Mouse (Mus musculus) liver (tissue): ENCODE measurements around the gene Nkapd1.
"Not testable (repeated sequence)": the region's sequence is repeated elsewhere in the genome, so short reads cannot be mapped to it uniquely, and the experiment has no call there.

Source experiments
- DNase-seq: peaks from one replicate; pipeline ENCODE4 v3.0.0-alpha.2; 2020; ENCODE audit warnings: mixed read lengths

Gene Nkapd1

GRCm38 (mm10) chr9:50616766-50617603 lies at the start of gene Nkapd1, which contains the start of gene Pih1d2:
Gene Nkapd1 (minus strand): TSS chr9:50617464.
Gene Pih1d2 (plus strand): TSS chr9:50617321.
- peak; percentile 87 for DNase-seq

GRCm38 (mm10) chr9:50666442-50666841 lies 49.2 kb upstream of the Nkapd1 start:
- DNase-seq = no peak

GRCm38 (mm10) chr9:50664826-50665225 lies 47.6 kb upstream of the Nkapd1 start:
- DNase-seq = no peak

GRCm38 (mm10) chr9:50660431-50660830 lies 43.2 kb upstream of the Nkapd1 start:
- DNase-seq = peak; percentile 42

GRCm38 (mm10) chr9:50659392-50660217 lies 42.3 kb upstream of the Nkapd1 start, which contains the start of gene Dlat:
Gene Dlat (minus strand): TSS chr9:50659780.
- DNase-seq = peak; percentile 86

- DNase-seq = peak; percentile 44
Observed at GRCm38 (mm10) chr9:50658941-50659388, 41.7 kb upstream of the Nkapd1 start.

- no peak for DNase-seq
Observed at GRCm38 (mm10) chr9:50658391-50658790, 41.1 kb upstream of the Nkapd1 start.

GRCm38 (mm10) chr9:50650503-50650902 lies 33.2 kb upstream of the Nkapd1 start:
- peak; percentile 72 for DNase-seq

GRCm38 (mm10) chr9:50646826-50647370 lies 29.6 kb upstream of the Nkapd1 start:
- DNase-seq = no peak

GRCm38 (mm10) chr9:50634270-50634669 lies 17.0 kb upstream of the Nkapd1 start:
- DNase-seq = no peak

- DNase-seq = peak; percentile 28
Observed at GRCm38 (mm10) chr9:50633059-50633458, 15.8 kb upstream of the Nkapd1 start.

- DNase-seq = no peak
Observed at GRCm38 (mm10) chr9:50632016-50632688, 14.9 kb upstream of the Nkapd1 start.

GRCm38 (mm10) chr9:50630903-50631302 lies 13.6 kb upstream of the Nkapd1 start:
- DNase-seq = not testable (repeated sequence)

GRCm38 (mm10) chr9:50617794-50618330 lies 598 bp upstream of the Nkapd1 start:
- DNase-seq = no peak

GRCm38 (mm10) chr9:50616161-50616560 lies 1.1 kb downstream of the Nkapd1 start:
- no peak for DNase-seq

- DNase-seq = no peak
Observed at GRCm38 (mm10) chr9:50612115-50612514, 5.1 kb downstream of the Nkapd1 start.

- DNase-seq = no peak
Observed at GRCm38 (mm10) chr9:50604338-50604737, 12.9 kb downstream of the Nkapd1 start.

GRCm38 (mm10) chr9:50603998-50604324 lies 13.3 kb downstream of the Nkapd1 start:
- no peak for DNase-seq

- peak; percentile 94 for DNase-seq
Observed at GRCm38 (mm10) chr9:50603189-50603997, 13.9 kb downstream of the Nkapd1 start, which contains the start of the genes Sdhd and Timm8b. Gene Sdhd (minus strand): TSS chr9:50603812. Gene Timm8b (plus strand): TSS chr9:50603910.

GRCm38 (mm10) chr9:50602055-50602845 lies 15.0 kb downstream of the Nkapd1 start:
- DNase-seq = peak; percentile 7
